Mouse (Mus musculus) naive thymus-derived CD4-positive, alpha-beta T cell, adult 5 months (primary cell): Measurements from ENCODE around the gene Anks1b. TPM values are rescaled to one million over a fixed set of nuclear protein-coding genes. Genes with fewer than 3 reads are reported as not detected.

ENCODE experiments used
- polyA plus RNA-seq: library from polyadenylated mRNA; unstranded; fragments of 100-300 nt; shearing (Covaris generic); gene quantifications from one replicate; pipeline ENCODE4 v1.2.1, GENCODE M21; 2017

The Anks1b gene
- not detected for polyA plus RNA-seq

DNA sequence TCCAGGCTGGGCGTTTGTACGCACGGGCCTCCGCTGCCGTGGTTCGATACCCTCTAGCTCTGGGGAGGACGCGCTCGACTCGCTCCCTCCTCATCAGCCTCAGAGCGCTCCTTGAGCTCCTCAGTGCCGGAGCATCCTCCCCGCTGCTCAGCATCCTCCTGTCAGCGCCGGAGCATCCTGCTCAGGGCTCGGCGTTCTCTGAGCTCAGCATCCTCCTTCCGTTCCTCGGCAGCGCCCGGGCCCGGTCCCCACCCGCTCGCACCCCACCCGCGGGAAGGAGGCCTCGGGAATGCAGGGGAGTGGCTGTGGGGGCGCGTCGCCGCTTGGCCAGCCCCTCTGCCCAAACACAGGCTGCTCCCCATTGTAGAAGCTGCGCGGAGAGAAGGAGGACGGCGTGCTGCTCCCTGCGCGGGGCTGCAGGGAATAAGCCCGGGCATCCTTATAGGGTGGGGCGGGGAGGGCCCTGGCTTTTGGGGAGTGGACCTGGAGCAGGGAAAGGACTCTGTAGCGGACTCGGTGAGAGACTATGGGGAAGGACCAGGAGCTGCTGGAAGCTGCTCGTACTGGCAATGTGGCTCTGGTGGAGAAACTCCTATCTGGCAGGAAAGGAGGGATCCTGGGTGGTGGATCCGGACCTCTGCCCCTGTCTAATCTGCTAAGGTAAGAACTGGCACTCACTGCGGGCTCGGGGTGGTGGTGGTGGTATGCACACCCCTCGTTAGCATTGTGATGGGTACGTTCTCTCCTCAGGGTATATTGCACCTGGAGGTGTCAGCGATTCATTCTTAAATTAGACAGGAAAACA, at the start of gene Anks1b:
Anks1b (plus strand) TSS at position 364 of the 805 bp plus-strand sequence.

Other genes starting within 250 kb of the Anks1b start
- gene Scyl2, start 187.2 kb upstream of the Anks1b start, polyA plus RNA-seq: 35.2 TPM
- 30.3 TPM for gene Actr6, start 141.2 kb upstream of the Anks1b start, polyA plus RNA-seq
- 49.9 TPM for gene Uhrf1bp1l, start 128.5 kb upstream of the Anks1b start, polyA plus RNA-seq